Mouse (Mus musculus) G1E (cell line): ENCODE results near the gene Ggt6. TPM values are rescaled to one million over a fixed set of nuclear protein-coding genes. Genes with fewer than 3 reads are reported as not detected.

Experiments used
- ATAC-seq: 2 replicates; pipeline ENCODE4 v1.8.0; 2016; ENCODE audit warnings: mild to moderate bottlenecking; ENCODE audit not compliant: insufficient number of reproducible peaks, poor library complexity, low FRiP score, severe bottlenecking; ENCODE audit errors: extremely low read depth
- DNase-seq: peaks from one replicate; pipeline ENCODE4 v3.0.0; 2012; ENCODE audit warnings: low spot score
- H3K27me3 ChIP-seq: 2 replicates; pipeline ENCODE4 v1.6.1; 2012; ENCODE audit warnings: mild to moderate bottlenecking, low read length, inconsistent platforms; ENCODE audit not compliant: insufficient read depth
- H3K36me3 ChIP-seq: replicated peaks from 2 replicates; pipeline ENCODE3; 2012; ENCODE audit warnings: mild to moderate bottlenecking, inconsistent platforms
- H3K4me1 ChIP-seq: 2 replicates; pipeline ENCODE4 v1.6.1; 2012; ENCODE audit warnings: low read depth, low read length, inconsistent platforms, mixed read lengths; ENCODE audit not compliant: insufficient read depth
- H3K4me3 ChIP-seq: 2 replicates; pipeline ENCODE4 v1.5.1; 2012; ENCODE audit warnings: low read depth, mild to moderate bottlenecking, inconsistent platforms, low read length, moderate library complexity, mixed read lengths
- H3K9me3 ChIP-seq: replicated peaks from 2 replicates; pipeline ENCODE4 v1.6.1; 2012; ENCODE audit warnings: inconsistent platforms
- CTCF ChIP-seq: IDR thresholded peaks from 2 replicates; pipeline ENCODE4 v1.5.1; 2012; ENCODE audit warnings: low read depth, low read length, inconsistent platforms, mixed read lengths
- GATA1 ChIP-seq: IDR thresholded peaks from 2 replicates; pipeline ENCODE4 v1.6.1; 2012; ENCODE audit warnings: borderline replicate concordance, low read length, inconsistent platforms, mixed read lengths
- GATA2 ChIP-seq: IDR thresholded peaks from 2 replicates; pipeline ENCODE4 v1.6.1; 2012; ENCODE audit warnings: low read depth, low read length, inconsistent platforms, borderline replicate concordance
- POLR2AphosphoS5 ChIP-seq: IDR thresholded peaks from 2 replicates; pipeline ENCODE4 v1.6.1; 2012; ENCODE audit warnings: low read depth, low read length, inconsistent platforms; ENCODE audit not compliant: insufficient replicate concordance
- TAL1 ChIP-seq: conservative IDR thresholded peaks from 2 replicates; pipeline ENCODE4 v1.6.1; 2012; ENCODE audit warnings: low read depth, low read length, inconsistent platforms, mixed read lengths
- polyA plus RNA-seq: library from polyadenylated mRNA; stranded (reverse); fragments of >175 nt; gene quantifications from 2 replicates; pipeline ENCODE4 v1.2.3, GENCODE M21; 2012
- total RNA-seq, 2 experiments: library from RNA; stranded (forward) in 1 of 2; stranded (reverse) in 1 of 2; fragments of 200-1000 nt in 1 of 2; fragments of >200 nt in 1 of 2; fragmentation: Nextera tagmentation in 1 of 2; gene quantifications; 2 replicates each; pipeline ENCODE4 v1.2.3; 2014 to 2017

Ggt6 gene
- total RNA-seq (2014; fragmentation: Nextera tagmentation) (not detected in 2 replicates), total RNA-seq (2017) (0.05 TPM in 1 of 2 replicates, not detected in the other), polyA plus RNA-seq (not detected in 2 replicates)

DNA sequence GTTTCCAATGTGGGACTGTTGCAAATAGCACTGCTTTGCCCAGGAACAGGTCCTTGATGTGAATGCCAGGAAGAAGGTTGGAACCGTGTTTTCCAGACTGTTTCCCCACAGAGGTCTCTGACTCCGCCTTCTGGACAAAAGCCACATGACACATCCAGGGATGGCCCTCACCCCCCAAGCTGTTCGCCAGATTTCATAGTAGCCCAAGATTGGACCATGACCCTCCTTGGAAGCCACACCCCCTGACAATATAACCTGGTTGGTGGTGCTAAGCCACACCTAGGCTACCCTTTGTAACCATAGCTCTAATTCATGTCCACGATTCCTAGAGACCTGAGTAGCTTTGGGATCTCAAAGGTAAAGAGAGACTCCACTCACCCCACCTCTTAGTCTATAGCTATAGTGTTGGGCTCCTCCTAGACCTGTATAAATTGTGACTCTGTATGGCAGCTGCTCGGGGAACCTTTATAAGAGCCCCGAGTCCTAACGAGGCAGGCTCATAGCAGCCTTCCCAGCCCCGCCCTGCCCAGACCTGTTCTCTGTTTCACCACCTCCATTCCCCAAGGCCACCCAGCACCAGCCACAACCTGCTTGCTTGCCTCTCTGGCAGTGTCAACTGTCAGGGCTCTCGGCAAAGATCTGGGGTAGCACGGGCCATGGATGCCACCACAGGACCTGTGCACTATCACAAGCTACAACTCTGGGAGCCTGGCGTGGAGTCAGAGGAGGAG lies at the start of gene Ggt6:
TSS of gene Ggt6 (plus strand) at position 564 of the 731 bp plus-strand sequence.
- Histone ChIP-seq H3K4me1 (peaks cover 13% of the 10 kb centered on the region), H3K27me3 (peaks cover 54% of the 10 kb centered on the region), H3K36me3 (no peaks in the 10 kb centered on the region), H3K4me3 (no peak within 1 kb of the TSS), H3K9me3 (no peaks in the 10 kb centered on the region)
- ATAC-seq (no peak), DNase-seq (no peak)
- TF ChIP-seq GATA1 (no peak), GATA2 (no peak), CTCF (no peak), POLR2AphosphoS5 (no peak), TAL1 (no peak)

DNA sequence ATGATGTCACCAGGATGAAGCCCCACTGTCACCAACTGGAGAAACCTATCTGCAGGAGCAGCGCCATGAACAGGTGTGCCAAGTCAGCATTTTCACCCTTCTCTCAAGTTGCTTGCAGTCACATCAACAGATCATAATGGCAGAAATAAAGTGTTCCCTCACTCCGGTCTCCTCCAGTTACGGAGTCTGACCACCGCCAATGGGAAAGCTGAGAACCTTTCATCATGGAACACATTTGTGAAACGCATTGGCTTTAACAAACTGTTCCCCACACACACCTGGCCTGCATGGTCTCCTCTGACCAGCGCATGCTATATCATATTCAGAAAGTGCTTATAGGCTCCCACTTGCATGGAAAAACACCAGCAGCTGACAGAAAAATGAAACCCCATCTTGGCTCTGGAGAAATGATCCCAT lies 47.2 kb upstream of the Ggt6 start:
- TF ChIP-seq GATA2 = no peak
- Histone ChIP-seq H3K36me3 (no peaks in the 10 kb centered on the region), H3K9me3 (no peaks in the 10 kb centered on the region), H3K27me3 (peaks cover 7% of the 10 kb centered on the region), H3K4me3 (no peak overlapping the region), H3K4me1 (peaks cover under 1% of the 10 kb centered on the region; the same call in 1 of the 2 replicates)
- ATAC-seq (no peak), DNase-seq (no peak)

DNA sequence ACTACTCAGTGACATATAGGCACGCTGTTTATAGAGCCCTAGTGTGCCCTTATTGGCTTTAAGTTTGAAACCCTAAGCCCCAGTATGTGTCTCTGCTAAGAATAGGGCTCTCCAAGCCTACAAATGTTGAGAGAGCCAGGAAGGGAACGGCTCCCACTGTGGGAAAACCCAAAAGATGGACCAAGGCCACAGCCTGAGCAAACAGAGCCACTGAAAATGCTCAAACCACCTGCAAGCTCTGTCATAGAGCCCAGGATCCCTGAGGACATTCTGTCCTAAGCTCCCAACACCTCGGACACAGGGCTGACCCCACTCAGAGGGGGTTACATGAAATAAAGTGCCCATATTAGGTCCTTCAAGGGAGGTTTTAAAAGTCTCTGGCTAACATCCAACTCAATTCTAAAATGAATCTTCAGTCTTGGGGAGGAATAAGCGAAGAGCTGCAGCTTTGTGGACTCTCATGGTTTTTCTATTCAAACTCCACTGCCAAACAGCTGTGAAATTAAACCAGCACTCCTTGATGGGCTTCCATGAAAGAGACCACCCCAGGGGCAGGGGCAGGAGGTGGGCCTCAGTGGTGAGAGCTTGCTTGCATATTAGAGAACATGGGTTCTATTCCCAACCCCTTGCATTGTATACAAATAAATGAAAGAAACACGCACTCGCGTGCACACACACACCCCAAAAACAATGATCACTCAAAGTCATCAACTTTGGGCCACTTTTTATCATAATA lies 45.8 kb upstream of the Ggt6 start:
- Histone ChIP-seq H3K9me3 (no peaks in the 10 kb centered on the region), H3K36me3 (no peaks in the 10 kb centered on the region), H3K4me3 (no peak overlapping the region), H3K27me3 (peaks cover 10% of the 10 kb centered on the region), H3K4me1 (peaks cover 5% of the 10 kb centered on the region; the same call in 1 of the 2 replicates)
- TF ChIP-seq CTCF = no peak
- TF ChIP-seq GATA2 = no peak
- no peak for TF ChIP-seq TAL1
- TF ChIP-seq POLR2AphosphoS5 = no peak
- no peak for TF ChIP-seq GATA1
- ATAC-seq (no peak), DNase-seq (no peak)

DNA sequence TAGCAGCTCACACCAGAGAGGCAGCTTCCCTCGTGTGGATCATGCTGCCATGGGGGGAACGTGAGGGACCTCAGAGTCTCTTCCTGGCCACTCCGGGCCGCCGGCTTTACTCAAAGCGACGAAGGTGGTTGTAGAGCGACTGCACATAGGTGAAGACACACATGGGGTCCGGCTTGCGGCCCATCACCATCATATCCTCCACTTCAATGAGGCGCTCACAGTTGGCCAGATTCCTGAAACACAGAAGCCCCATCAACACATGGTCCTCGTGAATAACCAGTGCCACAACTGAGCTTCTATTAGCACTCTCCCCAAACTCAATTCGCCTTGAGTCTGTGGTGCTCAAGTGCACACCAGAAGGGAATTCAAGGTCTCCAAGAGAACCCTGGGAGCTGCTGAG lies 44.1 kb upstream of the Ggt6 start:
- Histone ChIP-seq H3K27me3 (peaks cover 11% of the 10 kb centered on the region), H3K4me3 (no peak overlapping the region), H3K36me3 (no peaks in the 10 kb centered on the region), H3K4me1 (peaks cover 5% of the 10 kb centered on the region; the same call in 1 of the 2 replicates), H3K9me3 (no peaks in the 10 kb centered on the region)
- ATAC-seq (no peak), DNase-seq (no peak)
- TF ChIP-seq GATA2 (no peak), TAL1 (no peak)

DNA sequence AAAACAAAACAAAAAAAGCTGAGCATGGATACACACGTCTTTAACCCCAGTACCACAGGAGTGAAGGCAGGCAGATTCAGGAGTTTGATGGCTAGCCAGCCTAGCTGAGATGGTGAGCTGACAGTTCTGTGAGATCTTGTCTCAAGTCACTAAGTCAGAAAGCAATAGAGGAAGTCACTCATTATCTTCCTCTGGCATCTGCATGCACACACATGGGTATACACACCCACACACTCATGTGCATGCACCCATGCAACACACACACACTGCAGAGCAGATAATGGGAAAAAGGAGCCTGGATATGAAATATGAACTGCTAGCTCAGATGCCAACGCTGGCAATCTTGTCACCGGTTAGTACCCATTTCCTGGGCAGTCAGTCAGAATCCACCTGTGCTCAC lies 42.1 kb upstream of the Ggt6 start:
- no peaks in the 10 kb centered on the region for H3K9me3 ChIP-seq
- no peaks in the 10 kb centered on the region for H3K36me3 ChIP-seq
- ATAC-seq (no peak; the same call in 1 of the 2 replicates), DNase-seq (no peak)
- peaks cover 18% of the 10 kb centered on the region for H3K27me3 ChIP-seq
- H3K4me1 ChIP-seq = peaks cover 5% of the 10 kb centered on the region; the same call in 1 of the 2 replicates
- no peak overlapping the region for H3K4me3 ChIP-seq
- TF ChIP-seq GATA1 (no peak), TAL1 (no peak), CTCF (no peak), GATA2 (no peak), POLR2AphosphoS5 (no peak)

DNA sequence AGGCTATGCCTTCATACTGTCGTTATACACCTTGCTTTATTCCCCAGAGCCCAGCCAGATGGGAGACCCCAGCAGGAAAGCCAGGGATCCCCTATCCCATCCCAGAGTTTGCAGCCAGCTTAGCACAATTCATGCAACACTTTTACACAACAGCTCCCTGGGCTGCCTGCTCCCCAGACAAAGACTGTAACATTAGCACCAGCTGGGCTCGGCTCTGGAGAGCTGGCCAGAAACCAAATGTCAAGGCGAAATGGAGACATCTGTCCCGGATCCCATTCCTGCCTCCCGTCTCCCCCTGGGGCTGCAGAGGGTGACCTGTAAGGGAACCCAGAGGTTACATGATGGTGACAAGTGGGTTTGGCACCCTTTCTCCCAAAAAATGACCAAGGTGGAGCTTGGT lies 41.7 kb upstream of the Ggt6 start:
- Histone ChIP-seq H3K27me3 (peaks cover 18% of the 10 kb centered on the region), H3K4me3 (no peak overlapping the region), H3K9me3 (no peaks in the 10 kb centered on the region), H3K36me3 (no peaks in the 10 kb centered on the region), H3K4me1 (peaks cover 5% of the 10 kb centered on the region; the same call in 1 of the 2 replicates)
- ATAC-seq (no peak), DNase-seq (no peak)
- TF ChIP-seq CTCF (no peak), GATA1 (no peak), TAL1 (no peak), GATA2 (no peak), POLR2AphosphoS5 (no peak)

DNA sequence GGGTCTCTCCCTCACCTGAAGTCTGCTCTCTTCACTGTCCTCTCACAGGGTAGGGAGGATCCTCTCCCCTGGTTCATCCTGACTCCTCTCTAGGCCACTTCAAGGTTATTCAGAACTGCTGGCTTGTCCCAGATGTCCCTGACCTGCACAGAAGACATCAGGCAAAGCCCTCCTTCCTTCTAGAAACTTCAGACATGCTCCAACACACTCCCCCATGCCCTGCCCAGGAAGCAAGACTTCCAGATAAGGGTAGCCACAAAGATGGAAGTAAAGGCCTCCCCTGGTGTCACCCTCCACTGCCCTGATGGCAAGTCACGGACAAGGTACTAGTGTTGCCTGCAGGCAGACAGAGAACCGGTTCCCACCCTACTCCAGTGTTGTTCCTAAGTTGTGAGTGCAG lies 40.6 kb upstream of the Ggt6 start:
- H3K27me3 ChIP-seq = peaks cover 21% of the 10 kb centered on the region
- DNase-seq (no peak), ATAC-seq (no peak)
- no peak overlapping the region for H3K4me3 ChIP-seq
- H3K4me1 ChIP-seq = peaks cover 5% of the 10 kb centered on the region; the same call in 1 of the 2 replicates
- no peaks in the 10 kb centered on the region for H3K9me3 ChIP-seq
- no peak for TF ChIP-seq POLR2AphosphoS5
- no peak for TF ChIP-seq TAL1
- TF ChIP-seq CTCF = no peak
- no peak for TF ChIP-seq GATA2
- no peak for TF ChIP-seq GATA1
- H3K36me3 ChIP-seq = no peaks in the 10 kb centered on the region
